Mouse (Mus musculus): ENCODE measurements at regions not wholly inside any gene's neighbourhood (a gene's known extent, or its start where the extent isn't known, plus 50 kb on each side); places are given as distances from the start of the nearest gene placed in this dataset.

GRCm38 (mm10) chr4:84065457-84066124 lies 540.2 kb downstream of the Ccdc171 start:
- H3K9ac ChIP-seq (ENCODE audit: low read depth, low read length) = no peak overlapping the region
- no peak for ATAC-seq
- TF ChIP-seq CTCF (IDR thresholded peaks at IDR 0.05; ENCODE audit: low read depth) = no peak
- H3K36me3 ChIP-seq (ENCODE audit: control insufficient read depth, insufficient read depth) = no peaks in the 10 kb centered on the region
- WGBS = 39% methylated on average over 12 of the region's 12 CpGs
- no peak overlapping the region for H3K4me3 ChIP-seq (ENCODE audit: low read depth, low read length)
- no peak overlapping the region for H3K27ac ChIP-seq (ENCODE audit: low read depth, low read length)
- no peaks in the 10 kb centered on the region for H3K27me3 ChIP-seq (replicated peaks; ENCODE audit: control insufficient read depth, insufficient read depth, low read length)
- H3K4me2 ChIP-seq (replicated peaks; ENCODE audit: low read depth) = no peak overlapping the region
- H3K4me1 ChIP-seq (replicated peaks; ENCODE audit: control insufficient read depth, insufficient read depth, low read length) = no peaks in the 10 kb centered on the region
- no peaks in the 10 kb centered on the region for H3K9me3 ChIP-seq (ENCODE audit: control insufficient read depth)

DNA sequence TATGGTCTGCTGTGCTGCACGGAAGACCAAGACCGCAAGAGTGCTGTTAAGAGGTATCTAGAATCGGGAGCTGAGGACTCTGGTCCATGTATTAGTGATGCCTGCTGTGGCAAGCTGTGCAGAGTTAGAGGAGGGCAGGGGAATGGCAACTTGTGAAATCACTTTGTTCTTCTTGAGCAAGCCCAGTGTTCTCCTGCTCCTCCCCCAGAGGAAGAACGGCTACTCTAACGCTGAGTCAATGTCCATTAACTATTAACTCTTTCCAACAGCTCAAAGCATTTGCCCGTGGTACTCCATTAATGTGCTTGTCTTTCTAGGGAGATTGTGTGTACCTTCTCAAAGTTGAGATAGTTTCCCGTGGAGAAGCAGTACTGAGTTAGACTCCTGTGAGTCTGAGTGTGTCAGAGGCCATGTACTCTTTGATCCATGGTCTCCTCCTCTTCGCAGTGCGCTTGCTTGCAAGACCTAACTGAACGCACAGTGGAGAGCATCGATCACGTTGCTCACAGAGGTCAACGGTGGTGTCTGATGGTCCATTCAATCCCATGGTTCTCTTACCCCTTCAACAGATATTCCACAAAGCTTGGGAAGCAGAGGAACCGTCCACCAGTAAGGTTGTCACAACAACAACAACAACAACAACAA lies 542.7 kb downstream of the Ccdc171 start:
- no peak overlapping the region for H3K4me2 ChIP-seq (replicated peaks; ENCODE audit: low read depth)
- no peaks in the 10 kb centered on the region for H3K4me1 ChIP-seq (replicated peaks; ENCODE audit: control insufficient read depth, insufficient read depth, low read length)
- ATAC-seq = no peak
- 73% methylated on average over 14 of the region's 14 CpGs for WGBS
- no peaks in the 10 kb centered on the region for H3K9me3 ChIP-seq (ENCODE audit: control insufficient read depth)
- H3K4me3 ChIP-seq (ENCODE audit: low read depth, low read length) = no peak overlapping the region
- no peaks in the 10 kb centered on the region for H3K27me3 ChIP-seq (replicated peaks; ENCODE audit: control insufficient read depth, insufficient read depth, low read length)
- TF ChIP-seq CTCF (IDR thresholded peaks at IDR 0.05; ENCODE audit: low read depth) = no peak
- H3K27ac ChIP-seq (ENCODE audit: low read depth, low read length) = no peak overlapping the region
- H3K36me3 ChIP-seq (ENCODE audit: control insufficient read depth, insufficient read depth) = no peaks in the 10 kb centered on the region
- no peak overlapping the region for H3K9ac ChIP-seq (ENCODE audit: low read depth, low read length)

DNA sequence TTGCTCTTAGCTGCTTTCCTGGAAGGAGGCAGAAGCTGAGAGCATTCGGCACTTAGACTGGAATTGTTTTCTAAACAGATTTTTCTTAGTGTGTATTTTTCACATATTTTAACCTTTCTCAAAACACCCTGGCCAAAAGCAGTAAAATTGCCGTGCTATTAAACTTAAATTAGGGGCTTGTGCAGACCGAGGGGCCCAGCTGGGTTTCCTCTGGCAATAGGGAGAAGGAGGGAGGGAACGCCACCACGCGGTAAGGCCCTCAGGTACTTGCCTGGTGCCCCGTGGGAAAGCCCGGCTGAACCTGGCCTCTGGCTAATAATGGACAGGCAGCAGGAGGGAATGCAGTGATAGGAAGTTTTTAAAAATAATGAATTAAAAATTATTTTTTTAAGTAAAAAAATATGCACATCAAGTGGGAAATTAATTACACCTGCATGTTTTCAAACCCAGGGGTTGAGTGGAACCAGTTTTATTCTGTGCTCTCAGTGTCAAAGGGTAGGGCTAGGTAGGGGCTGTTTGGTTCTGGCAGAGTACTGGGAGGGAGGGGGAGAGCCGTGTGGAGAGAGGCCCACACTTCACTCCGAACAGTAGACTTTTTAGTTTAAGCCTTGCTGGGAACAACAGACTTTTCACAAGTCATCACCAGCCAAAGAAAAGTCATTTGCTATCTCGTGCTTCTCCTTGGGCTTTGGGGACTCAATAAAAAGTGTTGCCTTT lies 543.8 kb downstream of the Ccdc171 start:
- Histone ChIP-seq H3K9me3 (ENCODE audit: control insufficient read depth) (no peaks in the 10 kb centered on the region), H3K4me1 (replicated peaks; ENCODE audit: control insufficient read depth, insufficient read depth, low read length) (no peaks in the 10 kb centered on the region), H3K9ac (ENCODE audit: low read depth, low read length) (no peak overlapping the region), H3K4me3 (ENCODE audit: low read depth, low read length) (no peak overlapping the region), H3K36me3 (ENCODE audit: control insufficient read depth, insufficient read depth) (no peaks in the 10 kb centered on the region), H3K27ac (ENCODE audit: low read depth, low read length) (no peak overlapping the region), H3K4me2 (replicated peaks; ENCODE audit: low read depth) (no peak overlapping the region), H3K27me3 (replicated peaks; ENCODE audit: control insufficient read depth, insufficient read depth, low read length) (no peaks in the 10 kb centered on the region)
- no peak for TF ChIP-seq CTCF (IDR thresholded peaks at IDR 0.05; ENCODE audit: low read depth)
- 48% methylated on average over 11 of the region's 11 CpGs for WGBS
- ATAC-seq = no peak

- no peaks in the 10 kb centered on the region for H3K9me3 ChIP-seq (ENCODE audit: control insufficient read depth)
Measured at GRCm38 (mm10) chr4:84069681-84070080, 544.3 kb downstream of the Ccdc171 start.

GRCm38 (mm10) chr4:84070089-84070488 lies 544.7 kb downstream of the Ccdc171 start:
- WGBS = 59% methylated on average over 4 of the region's 4 CpGs
- H3K36me3 ChIP-seq (ENCODE audit: control insufficient read depth, insufficient read depth) = no peaks in the 10 kb centered on the region
- H3K9ac ChIP-seq (ENCODE audit: low read depth, low read length) = no peak overlapping the region
- no peak for TF ChIP-seq CTCF (IDR thresholded peaks at IDR 0.05; ENCODE audit: low read depth)
- no peak overlapping the region for H3K4me3 ChIP-seq (ENCODE audit: low read depth, low read length)
- no peaks in the 10 kb centered on the region for H3K4me1 ChIP-seq (replicated peaks; ENCODE audit: control insufficient read depth, insufficient read depth, low read length)
- ATAC-seq = no peak
- no peaks in the 10 kb centered on the region for H3K27me3 ChIP-seq (replicated peaks; ENCODE audit: control insufficient read depth, insufficient read depth, low read length)
- H3K9me3 ChIP-seq (ENCODE audit: control insufficient read depth) = no peaks in the 10 kb centered on the region
- H3K27ac ChIP-seq (ENCODE audit: low read depth, low read length) = no peak overlapping the region
- no peak overlapping the region for H3K4me2 ChIP-seq (replicated peaks; ENCODE audit: low read depth)

More at GRCm38 (mm10) chr4:84069681-84070080, 544.3 kb downstream of the Ccdc171 start:
- 79% methylated on average over 13 of the region's 13 CpGs for WGBS
- Histone ChIP-seq H3K4me2 (replicated peaks; ENCODE audit: low read depth) (no peak overlapping the region), H3K27me3 (replicated peaks; ENCODE audit: control insufficient read depth, insufficient read depth, low read length) (no peaks in the 10 kb centered on the region), H3K4me3 (ENCODE audit: low read depth, low read length) (no peak overlapping the region), H3K36me3 (ENCODE audit: control insufficient read depth, insufficient read depth) (no peaks in the 10 kb centered on the region), H3K4me1 (replicated peaks; ENCODE audit: control insufficient read depth, insufficient read depth, low read length) (no peaks in the 10 kb centered on the region), H3K27ac (ENCODE audit: low read depth, low read length) (no peak overlapping the region), H3K9ac (ENCODE audit: low read depth, low read length) (no peak overlapping the region)
- no peak for ATAC-seq
- TF ChIP-seq CTCF (IDR thresholded peaks at IDR 0.05; ENCODE audit: low read depth) = no peak

GRCm38 (mm10) chr4:84072096-84072495 lies 546.8 kb downstream of the Ccdc171 start:
- no peak overlapping the region for H3K4me3 ChIP-seq (ENCODE audit: low read depth, low read length)
- no peak for TF ChIP-seq CTCF (IDR thresholded peaks at IDR 0.05; ENCODE audit: low read depth)
- ATAC-seq = no peak
- H3K27me3 ChIP-seq (replicated peaks; ENCODE audit: control insufficient read depth, insufficient read depth, low read length) = no peaks in the 10 kb centered on the region
- no peak overlapping the region for H3K27ac ChIP-seq (ENCODE audit: low read depth, low read length)
- H3K36me3 ChIP-seq (ENCODE audit: control insufficient read depth, insufficient read depth) = no peaks in the 10 kb centered on the region
- WGBS = 84% methylated on average over 5 of the region's 5 CpGs
- no peak overlapping the region for H3K9ac ChIP-seq (ENCODE audit: low read depth, low read length)
- H3K4me2 ChIP-seq (replicated peaks; ENCODE audit: low read depth) = no peak overlapping the region
- H3K9me3 ChIP-seq (ENCODE audit: control insufficient read depth) = no peaks in the 10 kb centered on the region
- no peaks in the 10 kb centered on the region for H3K4me1 ChIP-seq (replicated peaks; ENCODE audit: control insufficient read depth, insufficient read depth, low read length)

Measured in intestine, postnatal 0 days (tissue).